Mouse (Mus musculus) C2C12 (cell line): ENCODE measurements around the gene Kcnd3. TPM values are rescaled to one million over a fixed set of nuclear protein-coding genes. Genes with fewer than 3 reads are reported as not detected.

Source experiments
- H3K27me3 ChIP-seq: one replicate; pipeline ENCODE4 v1.6.1; 2011; ENCODE audit not compliant: control insufficient read depth, insufficient read depth, insufficient read length
- H3K36me3 ChIP-seq: one replicate; pipeline ENCODE4 v1.6.1; 2011; ENCODE audit not compliant: control insufficient read depth, insufficient read depth
- H3K4me3 ChIP-seq: one replicate; pipeline ENCODE4 v1.5.1; 2011; ENCODE audit warnings: mild to moderate bottlenecking, control low read depth; ENCODE audit not compliant: poor library complexity, insufficient read depth, severe bottlenecking
- H3K79me2 ChIP-seq: one replicate; pipeline ENCODE4 v1.6.1; 2011; ENCODE audit not compliant: control insufficient read depth, insufficient read depth
- H3K79me3 ChIP-seq: one replicate; pipeline ENCODE4 v1.6.1; 2011; ENCODE audit warnings: low read depth, control low read depth
- H3ac ChIP-seq: one replicate; pipeline ENCODE3; 2011; ENCODE audit warnings: low read depth; ENCODE audit not compliant: control insufficient read depth, insufficient read length
- CEBPB ChIP-seq: IDR thresholded peaks from one replicate; pipeline ENCODE4 v1.6.1; 2011; ENCODE audit warnings: low read depth, mild to moderate bottlenecking, control low read depth, moderate library complexity
- CTCF ChIP-seq: IDR thresholded peaks from one replicate; pipeline ENCODE4 v1.5.1; 2011; ENCODE audit not compliant: control insufficient read depth, insufficient read depth, insufficient read length
- FOSL1 ChIP-seq: IDR thresholded peaks from one replicate; pipeline ENCODE4 v1.8.0; 2011; ENCODE audit warnings: mild to moderate bottlenecking, low read length; ENCODE audit not compliant: poor library complexity, insufficient read depth, severe bottlenecking
- MAX ChIP-seq: IDR thresholded peaks from one replicate; pipeline ENCODE4 v1.6.1; 2011; ENCODE audit warnings: mild to moderate bottlenecking, control low read depth
- MYOD1 ChIP-seq: IDR thresholded peaks from one replicate; pipeline ENCODE4 v1.6.1; 2011; ENCODE audit warnings: low read depth; ENCODE audit not compliant: control insufficient read depth, insufficient read length
- MYOG ChIP-seq: IDR thresholded peaks from one replicate; pipeline ENCODE4 v1.6.1; 2011; ENCODE audit not compliant: control insufficient read depth, insufficient read length; ENCODE audit errors: extremely low read depth
- USF1 ChIP-seq: IDR thresholded peaks from one replicate; pipeline ENCODE4 v1.6.1; 2011; ENCODE audit warnings: low read depth, mild to moderate bottlenecking, control low read depth, moderate library complexity
- polyA plus RNA-seq: library from polyadenylated mRNA; unstranded; fragments of >200 nt; fragmentation: generic; extraction: Trizol; gene quantifications from one replicate; pipeline ENCODE4 v1.2.1, GENCODE M21; 2012; ENCODE audit warnings: missing spikeins

The Kcnd3 gene
- polyA plus RNA-seq, 1 experiment, result 0.01 TPM

DNA sequence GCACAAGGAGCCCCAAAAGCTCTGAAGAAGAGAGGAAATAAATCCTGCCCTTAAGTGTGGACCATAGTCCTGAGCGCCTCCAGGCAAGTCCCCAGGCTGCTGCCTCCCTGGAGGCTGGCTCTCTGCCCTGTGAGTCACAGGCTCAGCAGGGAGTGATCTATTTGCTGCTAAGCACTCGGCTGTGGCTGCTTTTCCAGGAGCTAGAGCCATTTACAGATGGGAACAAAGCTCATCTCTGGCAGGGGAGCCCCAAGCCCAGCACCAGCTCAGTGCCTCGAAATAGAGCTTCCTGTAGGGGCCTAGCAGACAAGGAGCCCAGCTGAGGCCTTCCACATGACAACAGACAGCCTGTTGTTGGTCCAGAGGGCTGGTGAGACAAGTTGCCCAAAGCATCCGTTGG is 37.5 kb downstream of the Kcnd3 start:
- Histone ChIP-seq H3ac (no peak overlapping the region), H3K4me3 (no peak overlapping the region), H3K79me2 (no peaks in the 10 kb centered on the region), H3K27me3 (no peaks in the 10 kb centered on the region), H3K36me3 (no peaks in the 10 kb centered on the region), H3K79me3 (no peaks in the 10 kb centered on the region)
- TF ChIP-seq CTCF (no peak), USF1 (no peak), FOSL1 (no peak), CEBPB (no peak), MYOD1 (no peak), MYOG (no peak), MAX (no peak)

DNA sequence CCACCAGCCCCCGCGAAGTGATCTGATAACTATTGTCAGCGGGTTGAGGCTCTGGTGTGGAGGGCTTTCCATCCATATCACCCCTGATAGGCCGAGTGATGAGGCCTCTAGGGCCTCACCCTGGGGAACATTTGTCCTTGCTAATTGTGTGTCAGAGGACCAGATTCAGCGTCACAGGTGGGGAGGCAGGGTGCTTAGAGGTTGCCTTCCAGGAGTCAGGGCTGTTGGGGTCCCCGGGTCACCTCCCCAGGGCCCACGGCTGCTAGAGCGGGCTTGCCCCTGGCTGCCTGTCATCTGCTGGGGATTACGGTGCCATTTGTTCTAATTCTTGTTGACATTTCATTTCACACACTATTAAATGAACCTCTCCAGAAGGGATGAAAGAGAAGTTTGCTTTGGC is 42.8 kb downstream of the Kcnd3 start:
- Histone ChIP-seq H3K4me3 (no peak overlapping the region), H3ac (no peak overlapping the region), H3K79me2 (no peaks in the 10 kb centered on the region), H3K36me3 (no peaks in the 10 kb centered on the region), H3K79me3 (no peaks in the 10 kb centered on the region), H3K27me3 (peaks cover 6% of the 10 kb centered on the region)
- TF ChIP-seq FOSL1 (no peak), CEBPB (no peak), MYOG (no peak)

DNA sequence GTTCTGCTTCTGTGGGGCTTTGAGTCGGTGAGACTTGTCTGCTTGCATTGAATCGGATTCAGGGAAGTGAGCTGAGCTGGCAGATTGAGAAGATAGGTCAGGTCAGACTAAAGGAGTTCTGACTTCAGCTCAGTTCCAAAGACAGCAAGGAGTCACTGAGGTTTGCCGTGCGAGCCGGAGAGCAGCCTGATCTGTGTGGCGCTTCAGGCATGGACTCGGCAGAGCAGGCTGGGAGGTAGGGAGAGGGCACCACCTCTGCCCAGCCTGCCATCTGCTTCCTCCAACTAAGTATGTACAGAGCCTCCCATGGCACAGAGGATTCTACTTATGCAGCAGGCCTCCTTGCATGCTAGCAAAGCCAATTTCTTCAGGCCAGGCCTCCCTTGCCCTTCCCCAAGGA is 44.1 kb downstream of the Kcnd3 start:
- Histone ChIP-seq H3K27me3 (peaks cover 6% of the 10 kb centered on the region), H3K79me3 (no peaks in the 10 kb centered on the region), H3K79me2 (no peaks in the 10 kb centered on the region)

DNA sequence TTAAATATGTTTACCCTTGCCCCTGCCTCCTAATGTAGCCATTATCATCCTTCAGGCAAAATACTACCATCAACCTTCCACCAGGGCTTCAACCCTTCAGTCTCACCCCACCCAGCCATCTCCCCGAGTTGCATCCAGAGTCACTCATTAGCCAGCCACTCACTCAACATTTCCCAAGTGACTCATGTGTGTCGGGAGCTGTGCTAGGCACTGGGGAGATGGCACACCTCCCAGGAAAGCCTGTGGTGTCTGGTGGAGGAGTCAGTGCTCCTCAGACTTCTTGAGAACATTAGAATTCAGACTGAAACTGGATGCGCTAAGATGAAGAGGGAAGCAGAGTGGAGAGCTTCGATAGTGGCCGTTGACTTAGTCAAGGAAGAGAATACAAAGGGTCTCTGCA is 44.8 kb downstream of the Kcnd3 start:
- Histone ChIP-seq H3K36me3 (no peaks in the 10 kb centered on the region), H3K79me3 (no peaks in the 10 kb centered on the region), H3K27me3 (peaks cover 6% of the 10 kb centered on the region), H3K79me2 (no peaks in the 10 kb centered on the region), H3K4me3 (no peak overlapping the region), H3ac (no peak overlapping the region)
- TF ChIP-seq CEBPB (no peak), FOSL1 (no peak), CTCF (no peak), USF1 (no peak), MAX (no peak), MYOG (no peak), MYOD1 (no peak)

More for the DNA sequence above, 44.1 kb downstream of the Kcnd3 start:
- no peak overlapping the region for H3ac ChIP-seq
- no peak overlapping the region for H3K4me3 ChIP-seq
- H3K36me3 ChIP-seq, result no peaks in the 10 kb centered on the region
- TF ChIP-seq USF1 (no peak), MYOG (no peak), CTCF (no peak), CEBPB (no peak), FOSL1 (no peak), MAX (no peak), MYOD1 (no peak)

DNA sequence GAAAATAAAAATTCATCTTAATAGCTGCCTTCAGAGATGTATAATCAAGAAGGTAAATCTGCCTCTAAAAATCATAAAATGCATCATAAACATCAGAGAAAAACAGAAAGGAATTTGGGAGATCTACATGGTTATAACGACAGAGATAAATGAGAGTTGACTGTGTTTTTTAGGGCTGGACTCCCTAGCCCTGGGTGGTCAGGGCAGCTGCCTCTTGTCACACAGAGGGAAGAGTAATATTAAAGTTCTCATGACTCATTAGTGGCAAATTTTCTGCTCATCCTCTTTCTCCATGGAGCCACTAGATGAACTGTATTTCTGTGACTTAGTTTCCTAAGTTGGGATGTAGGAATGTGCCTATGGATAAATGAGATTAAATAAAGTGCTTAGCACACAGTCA is 48.9 kb downstream of the Kcnd3 start:
- Histone ChIP-seq H3ac (no peak overlapping the region), H3K79me3 (no peaks in the 10 kb centered on the region), H3K27me3 (peaks cover 6% of the 10 kb centered on the region), H3K79me2 (no peaks in the 10 kb centered on the region), H3K4me3 (no peak overlapping the region), H3K36me3 (no peaks in the 10 kb centered on the region)
- TF ChIP-seq MYOD1 (no peak), USF1 (no peak), FOSL1 (no peak), MAX (no peak), MYOG (no peak), CEBPB (no peak), CTCF (no peak)

DNA sequence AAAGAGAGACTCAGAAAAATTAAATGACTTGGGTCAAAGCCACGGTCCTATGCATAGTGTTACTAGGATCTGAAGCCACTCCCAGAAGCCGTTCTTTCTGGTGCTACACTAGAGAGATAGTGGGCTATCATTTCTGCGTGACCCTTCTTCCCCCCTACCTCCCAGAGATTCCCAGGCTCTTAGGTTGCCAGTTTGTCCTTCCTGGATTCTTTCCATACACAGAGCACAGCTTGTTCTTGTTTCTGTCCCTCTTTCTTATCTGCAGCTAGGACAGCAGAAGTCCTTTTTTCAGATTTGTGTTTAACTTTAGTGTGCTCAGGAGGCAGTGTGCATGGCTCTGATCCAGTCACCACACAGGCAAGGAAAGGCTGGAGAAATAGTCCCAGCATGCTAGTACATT is 52.1 kb downstream of the Kcnd3 start:
- Histone ChIP-seq H3K79me3 (no peaks in the 10 kb centered on the region), H3K4me3 (no peak overlapping the region), H3ac (no peak overlapping the region), H3K36me3 (no peaks in the 10 kb centered on the region), H3K27me3 (peaks cover 4% of the 10 kb centered on the region), H3K79me2 (no peaks in the 10 kb centered on the region)
- no peak for TF ChIP-seq USF1
- TF ChIP-seq MAX, result no peak
- no peak for TF ChIP-seq MYOG
- TF ChIP-seq CEBPB, result no peak
- no peak for TF ChIP-seq CTCF
- no peak for TF ChIP-seq MYOD1
- no peak for TF ChIP-seq FOSL1
